Mouse (Mus musculus) embryonic facial prominence, embryonic 14.5 days (tissue): ENCODE measurements around the gene Klhl40. TPM values are rescaled to one million over a fixed set of nuclear protein-coding genes. Genes with fewer than 3 reads are reported as not detected.
A peak's percentile ranks its signal among the peaks of the same experiment; 100 is the strongest.

ENCODE experiments used
- ATAC-seq: fragments of 200-750 bp; cut with Nextera tagmentation; 2 replicates; pipeline ENCODE4 v1.8.0; 2017; ENCODE audit warnings: low read depth, moderate number of reproducible peaks, moderate TSS enrichment
- DNase-seq: peaks from one replicate; pipeline ENCODE4 v3.0.0-alpha.2; 2015; ENCODE audit warnings: low spot score
- H3K27ac ChIP-seq: fragments of 300-500 bp; sonication (generic); replicated peaks from 2 replicates; pipeline ENCODE4 v1.5.1; 2014; ENCODE audit warnings: low read depth, mild to moderate bottlenecking, low read length, moderate library complexity
- H3K27me3 ChIP-seq: fragments of 300-500 bp; sonication (generic); replicated peaks from 2 replicates; pipeline ENCODE4 v1.6.1; 2014; ENCODE audit warnings: low read length; ENCODE audit not compliant: control insufficient read depth, insufficient read depth
- H3K36me3 ChIP-seq: fragments of 300-500 bp; sonication (generic); 2 replicates; pipeline ENCODE4 v1.6.1; 2014; ENCODE audit warnings: low read length, mixed read lengths; ENCODE audit not compliant: control insufficient read depth, insufficient read depth
- H3K4me1 ChIP-seq: fragments of 300-500 bp; sonication (generic); 2 replicates; pipeline ENCODE4 v1.6.1; 2014; ENCODE audit warnings: antibody characterized with exemption, low read length; ENCODE audit not compliant: control insufficient read depth, insufficient read depth
- H3K4me2 ChIP-seq: fragments of 300-500 bp; sonication (generic); 2 replicates; pipeline ENCODE4 v1.6.1; 2014; ENCODE audit warnings: low read depth, mild to moderate bottlenecking, low read length, moderate library complexity, mixed read lengths
- H3K4me3 ChIP-seq: fragments of 300-500 bp; sonication (generic); 2 replicates; pipeline ENCODE4 v1.5.1; 2014; ENCODE audit warnings: low read depth, mild to moderate bottlenecking, low read length
- H3K9ac ChIP-seq: fragments of 300-500 bp; sonication (generic); 2 replicates; pipeline ENCODE4 v1.6.1; 2014; ENCODE audit warnings: low read depth, mild to moderate bottlenecking, low read length, moderate library complexity, mixed read lengths
- H3K9me3 ChIP-seq: fragments of 300-500 bp; sonication (generic); 2 replicates; pipeline ENCODE4 v1.6.1; 2016; ENCODE audit warnings: low read length; ENCODE audit not compliant: control insufficient read depth
- WGBS: fragments of 180-500 bp; shearing (Covaris S2); extraction: QIAGEN DNeasy Blood & Tissue Kit; methylation state at CpG from one replicate; pipeline ENCODE4 v1.1.7; 2014; 5-methylcytosine and 5-hydroxymethylcytosine counted together
- polyA plus RNA-seq: library from polyadenylated mRNA; unstranded; fragments of >200 nt; fragmentation: Nextera tagmentation; extraction: Ambion mirVana; gene quantifications from 2 replicates; pipeline ENCODE4 v1.2.1, GENCODE M21; 2014

The Klhl40 gene
- polyA plus RNA-seq, 1 experiment from 2014 or later: 41.1 TPM

DNA sequence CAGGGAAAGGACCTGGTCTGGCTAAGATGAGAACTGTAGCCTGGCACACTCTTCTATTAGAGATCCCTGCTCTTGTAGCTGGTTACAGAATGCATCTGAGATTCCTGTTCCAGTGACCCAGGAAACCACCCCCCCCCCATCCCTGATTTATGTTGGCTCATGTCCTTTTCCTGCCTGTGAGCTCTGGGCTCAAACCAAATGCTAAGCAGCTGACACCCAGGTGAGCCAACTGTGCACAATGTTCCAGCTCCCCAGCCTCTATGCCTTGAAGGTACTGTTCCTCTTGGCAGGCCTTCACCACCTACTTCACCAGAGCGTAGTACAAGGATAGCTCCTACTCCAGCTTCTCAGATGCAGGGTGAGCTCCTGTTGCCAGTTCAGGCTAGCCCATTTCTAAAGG is 45.6 kb downstream of the Klhl40 start:
- no peak overlapping the region for H3K27ac ChIP-seq
- no peak overlapping the region for H3K4me3 ChIP-seq
- H3K4me2 ChIP-seq: no peak overlapping the region
- H3K9ac ChIP-seq: no peak overlapping the region
- DNase-seq: no peak
- H3K4me1 ChIP-seq: peaks cover 6% of the 10 kb centered on the region
- ATAC-seq: no peak
- 82% methylated on average over 1 of the region's 1 CpGs for WGBS
- H3K36me3 ChIP-seq: no peaks in the 10 kb centered on the region
- no peaks in the 10 kb centered on the region for H3K9me3 ChIP-seq
- no peaks in the 10 kb centered on the region for H3K27me3 ChIP-seq

DNA sequence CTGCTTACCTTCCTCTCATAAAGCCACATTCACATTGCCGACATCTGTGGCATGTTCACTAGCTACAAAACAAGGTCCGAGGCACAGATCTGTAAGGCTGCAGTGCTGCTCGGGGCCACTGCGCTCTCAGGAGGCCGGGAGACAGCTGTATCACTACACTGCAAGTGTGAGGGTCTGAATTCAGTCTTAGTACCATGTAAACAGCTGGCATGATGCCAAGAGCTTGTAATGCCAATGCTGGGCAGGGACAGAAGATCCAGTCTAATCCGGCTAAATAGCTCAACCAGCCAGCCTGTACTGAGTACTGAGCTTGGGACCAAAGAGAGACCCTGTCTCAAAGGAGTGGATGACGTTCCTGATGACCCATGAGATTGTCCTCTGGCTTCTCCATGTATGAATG is 46.6 kb downstream of the Klhl40 start:
- Histone ChIP-seq H3K27ac (no peak overlapping the region), H3K27me3 (no peaks in the 10 kb centered on the region), H3K4me1 (peaks cover 6% of the 10 kb centered on the region), H3K4me2 (no peak overlapping the region), H3K36me3 (no peaks in the 10 kb centered on the region), H3K9me3 (no peaks in the 10 kb centered on the region), H3K4me3 (no peak overlapping the region), H3K9ac (no peak overlapping the region)
- 77% methylated on average over 7 of the region's 7 CpGs for WGBS
- peak; percentile 34; the same call in 1 of the 2 replicates for ATAC-seq
- DNase-seq: peak; percentile 51

DNA sequence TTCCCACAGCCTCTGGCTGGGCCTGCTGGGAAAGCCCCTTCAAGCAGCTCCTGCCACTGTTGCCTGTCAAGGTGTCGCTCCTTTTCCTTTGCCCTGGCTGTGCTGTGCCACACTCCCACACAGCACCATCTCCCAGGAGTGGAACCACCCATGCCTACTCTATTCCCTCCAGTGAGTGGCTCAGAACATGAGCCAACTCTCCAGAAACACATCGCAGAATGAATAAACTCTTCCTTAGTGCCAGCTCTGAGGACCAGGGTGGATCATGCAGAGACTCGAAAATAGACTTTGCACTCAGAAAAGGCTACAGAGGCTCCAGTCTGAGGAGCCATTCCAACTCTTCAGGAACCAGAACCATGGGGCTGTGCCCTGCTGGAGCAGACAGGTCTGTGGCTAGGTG is 48.9 kb downstream of the Klhl40 start:
- DNase-seq: no peak
- no peaks in the 10 kb centered on the region for H3K27me3 ChIP-seq
- H3K9ac ChIP-seq: no peak overlapping the region
- no peak overlapping the region for H3K4me2 ChIP-seq
- H3K36me3 ChIP-seq: no peaks in the 10 kb centered on the region
- no peaks in the 10 kb centered on the region for H3K9me3 ChIP-seq
- no peaks in the 10 kb centered on the region for H3K4me1 ChIP-seq
- no peak for ATAC-seq
- H3K27ac ChIP-seq: no peak overlapping the region
- no peak overlapping the region for H3K4me3 ChIP-seq
- WGBS: 84% methylated on average over 3 of the region's 3 CpGs

DNA sequence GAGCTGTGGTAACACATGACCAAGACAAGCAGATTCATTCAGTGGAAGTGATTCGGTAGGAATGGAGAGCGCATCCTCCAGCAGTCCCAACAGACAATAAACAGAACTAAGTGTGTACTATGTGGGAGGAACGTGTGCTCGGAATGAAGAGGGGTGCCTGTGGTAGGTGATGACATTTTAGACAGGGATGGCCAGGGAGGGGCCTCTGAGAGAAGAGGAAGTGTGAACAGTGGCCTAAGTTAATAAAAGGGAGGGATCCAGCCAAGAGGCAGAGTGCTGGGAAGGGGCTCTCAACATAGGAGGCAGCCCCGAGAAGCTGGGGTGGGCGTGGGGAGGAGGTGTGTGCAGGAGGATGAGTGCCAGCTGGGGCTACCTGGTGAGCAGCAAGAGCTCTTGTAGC is 50.9 kb downstream of the Klhl40 start:
- no peak overlapping the region for H3K27ac ChIP-seq
- 68% methylated on average over 4 of the region's 6 CpGs for WGBS
- no peaks in the 10 kb centered on the region for H3K4me1 ChIP-seq
- ATAC-seq (no peak), DNase-seq (no peak)
- H3K4me3 ChIP-seq: no peak overlapping the region
- no peaks in the 10 kb centered on the region for H3K36me3 ChIP-seq
- H3K9ac ChIP-seq: no peak overlapping the region
- no peaks in the 10 kb centered on the region for H3K27me3 ChIP-seq
- no peak overlapping the region for H3K4me2 ChIP-seq
- no peaks in the 10 kb centered on the region for H3K9me3 ChIP-seq

DNA sequence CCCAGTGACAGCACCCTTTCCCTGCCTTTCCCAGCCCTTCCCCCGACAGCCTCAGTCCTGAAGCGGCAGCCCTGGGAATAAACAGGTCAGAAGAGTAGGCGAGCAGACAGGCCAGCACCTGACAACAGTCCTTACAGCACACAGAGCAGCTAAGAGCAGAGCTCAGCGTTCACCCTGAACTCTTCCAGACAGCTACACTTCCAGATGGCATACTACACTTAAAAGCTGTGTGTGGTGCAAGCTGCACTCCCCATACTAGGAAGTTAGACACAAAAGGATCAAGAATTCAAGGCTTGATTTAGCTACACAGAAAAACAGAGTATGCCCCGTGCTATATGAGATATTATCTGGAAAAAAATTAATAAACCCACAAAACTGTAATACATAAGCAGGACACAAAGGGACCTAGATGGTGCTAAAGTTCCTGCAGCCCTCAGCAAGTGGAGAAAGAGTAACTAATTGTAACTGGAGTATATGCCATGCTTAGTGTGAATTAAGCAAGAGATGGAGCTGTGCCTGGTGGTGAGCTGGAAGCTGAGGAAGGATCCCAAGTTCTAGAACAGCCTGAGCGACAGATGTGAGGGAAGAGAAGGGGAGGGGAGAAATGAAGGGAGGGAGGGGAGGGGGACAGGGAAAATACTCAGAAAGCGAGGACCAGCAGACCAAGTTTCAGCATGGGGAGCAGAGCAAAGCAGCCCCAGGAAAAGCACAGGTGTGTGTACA is 52.0 kb downstream of the Klhl40 start:
- Histone ChIP-seq H3K9me3 (no peaks in the 10 kb centered on the region), H3K27ac (no peak overlapping the region), H3K4me2 (no peak overlapping the region), H3K9ac (no peak overlapping the region), H3K27me3 (no peaks in the 10 kb centered on the region), H3K4me3 (no peak overlapping the region), H3K36me3 (no peaks in the 10 kb centered on the region), H3K4me1 (no peaks in the 10 kb centered on the region)
- DNase-seq (no peak), ATAC-seq (no peak)
- 56% methylated on average over 7 of the region's 7 CpGs for whole genome bisulfite sequencing

DNA sequence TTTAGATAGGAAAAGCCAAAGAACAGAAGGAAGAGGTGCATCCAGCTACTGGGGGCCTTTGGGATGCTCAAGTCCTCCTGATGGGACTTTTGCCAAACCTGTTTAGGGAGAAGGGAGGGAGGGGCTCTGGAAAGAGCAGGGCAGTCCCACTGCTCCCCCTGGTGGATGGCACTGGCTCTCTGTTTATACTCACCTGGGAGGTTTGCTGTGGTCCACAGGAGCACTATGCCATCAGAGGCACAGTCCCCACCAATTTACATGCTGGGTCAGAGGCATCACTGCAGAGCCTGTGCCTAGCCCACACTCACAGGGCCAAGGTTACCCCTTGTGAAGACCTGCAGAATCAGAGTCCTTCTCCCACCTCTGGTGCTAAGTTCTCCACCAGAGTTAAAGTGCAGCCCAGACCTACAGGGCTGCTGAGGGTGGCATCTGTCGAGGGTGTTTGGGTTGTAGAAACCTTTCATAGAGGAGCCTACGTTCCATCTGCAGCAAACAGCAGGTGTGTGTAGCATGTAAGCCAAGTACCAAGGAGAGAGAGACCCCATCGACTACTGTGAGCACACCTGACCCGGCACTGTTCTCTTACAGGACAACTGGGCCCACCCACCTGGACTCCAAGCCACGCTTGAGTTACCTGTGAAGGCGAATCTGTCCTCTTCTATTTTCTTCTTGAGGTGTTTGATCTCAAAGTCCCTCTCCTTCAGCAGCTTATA is 53.0 kb downstream of the Klhl40 start:
- peak; percentile 31; the same call in 1 of the 2 replicates for ATAC-seq
- H3K4me3 ChIP-seq: no peak overlapping the region
- no peaks in the 10 kb centered on the region for H3K4me1 ChIP-seq
- no peaks in the 10 kb centered on the region for H3K9me3 ChIP-seq
- no peaks in the 10 kb centered on the region for H3K36me3 ChIP-seq
- no peak overlapping the region for H3K27ac ChIP-seq
- H3K9ac ChIP-seq: no peak overlapping the region
- 81% methylated on average over 6 of the region's 6 CpGs for WGBS
- DNase-seq: peak; percentile 64
- H3K27me3 ChIP-seq: no peaks in the 10 kb centered on the region
- no peak overlapping the region for H3K4me2 ChIP-seq

DNA sequence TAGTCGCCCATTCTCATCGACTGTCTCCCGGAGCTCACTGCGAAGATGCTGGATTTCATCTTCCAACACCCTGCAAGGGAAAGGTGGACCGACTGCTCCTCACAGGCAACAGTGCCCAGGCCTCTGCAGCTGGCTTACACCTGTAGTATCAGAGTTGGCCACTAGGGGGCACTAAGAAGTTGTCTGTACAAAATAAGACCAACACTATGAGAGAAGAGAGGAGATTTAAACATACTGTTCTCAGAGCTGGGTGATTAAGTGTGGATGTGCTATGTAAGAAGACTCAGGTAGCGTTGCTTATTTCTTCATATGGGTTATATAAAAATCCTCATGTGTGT is 53.5 kb downstream of the Klhl40 start:
- no peak overlapping the region for H3K9ac ChIP-seq
- no peak overlapping the region for H3K4me2 ChIP-seq
- WGBS: 29% methylated on average over 6 of the region's 6 CpGs
- H3K9me3 ChIP-seq: no peaks in the 10 kb centered on the region
- no peaks in the 10 kb centered on the region for H3K27me3 ChIP-seq
- H3K4me1 ChIP-seq: no peaks in the 10 kb centered on the region
- DNase-seq (peak; percentile 80), ATAC-seq (peak; percentile 62)
- H3K36me3 ChIP-seq: no peaks in the 10 kb centered on the region
- no peak overlapping the region for H3K4me3 ChIP-seq
- no peak overlapping the region for H3K27ac ChIP-seq
